In genomic region chr4:48539841-48540575, GRCm38 (mm10) we compare ENCODE assay signal across 9 mouse cellular contexts. TPM values are rescaled to one million over a fixed set of nuclear protein-coding genes. Genes with fewer than 3 reads are reported as not detected.
DNase-seq lines count a peak whose midpoint lies in the region; ATAC-seq lines count a peak whose summit lies in the region.
"Had no signal": no experiment of that assay in that cellular context is flagged by ENCODE, and none has a peak within 500 bp of the region (broad histone marks: within the 10 kb centered on the region; RNA-seq: fewer than 3 reads in every experiment).

Msantd3 (plus strand) TSS chr4:48539935.

- H3K36me3 ChIP-seq in embryonic facial prominence, embryonic 13.5 days, result no peaks in the 10 kb centered on the region
- no peaks in the 10 kb centered on the region for H3K36me3 ChIP-seq in kidney, embryonic 15.5 days
- no peaks in the 10 kb centered on the region for H3K36me3 ChIP-seq in liver, embryonic 11.5 days (ENCODE audit: control insufficient read depth, insufficient read depth, low read length)
- H3K36me3 ChIP-seq: G1E had no signal

- H3K4me3 ChIP-seq in embryonic facial prominence, embryonic 13.5 days, result peak within 1 kb of the TSS; percentile 74
- peak within 1 kb of the TSS; percentile 70 for H3K4me3 ChIP-seq in kidney, embryonic 15.5 days (replicated peaks)
- H3K4me3 ChIP-seq in liver, embryonic 11.5 days (ENCODE audit: low read depth, low read length), result peak within 1 kb of the TSS; percentile 73

- WGBS in embryonic facial prominence, embryonic 13.5 days, result under 1% methylated on average over 49 of the region's 86 CpGs
- under 1% methylated on average over 70 of the region's 86 CpGs for WGBS in kidney, embryonic 15.5 days
- WGBS in liver, embryonic 11.5 days, result under 1% methylated on average over 71 of the region's 86 CpGs

- peak; percentile 72; the same call in 1 of the 2 replicates for ATAC-seq in embryonic facial prominence, embryonic 13.5 days (ENCODE audit: insufficient number of reproducible peaks, insufficient read depth, low FRiP score, low TSS enrichment, low read depth)
- peak; percentile 81 for ATAC-seq in kidney, embryonic 15.5 days (replicated peaks; ENCODE audit: low FRiP score)
- ATAC-seq in liver, embryonic 11.5 days (replicated peaks; ENCODE audit: low FRiP score), result peak; percentile 60
- ATAC-seq in monocyte, adult 5-6 weeks (replicated peaks; ENCODE audit: insufficient number of reproducible peaks, low FRiP score, low TSS enrichment, poor library complexity, severe bottlenecking), result 0 out of 2 replicates have a peak, but pooled peaks have one; percentile 13

- peaks cover 37% of the 10 kb centered on the region for H3K4me1 ChIP-seq in embryonic facial prominence, embryonic 13.5 days
- peaks cover 34% of the 10 kb centered on the region for H3K4me1 ChIP-seq in kidney, embryonic 15.5 days
- peaks cover 16% of the 10 kb centered on the region for H3K4me1 ChIP-seq in liver, embryonic 11.5 days (replicated peaks; ENCODE audit: control insufficient read depth, insufficient read depth, low read length)

- H3K27ac ChIP-seq in embryonic facial prominence, embryonic 13.5 days, result peak within 1 kb of the TSS; percentile 96
- peak within 1 kb of the TSS; percentile 93 for H3K27ac ChIP-seq in kidney, embryonic 15.5 days
- peak within 1 kb of the TSS; percentile 73 for H3K27ac ChIP-seq in liver, embryonic 11.5 days (ENCODE audit: low read depth, low read length)

- H3K4me2 ChIP-seq in embryonic facial prominence, embryonic 13.5 days, result peak within 1 kb of the TSS; percentile 78
- peak within 1 kb of the TSS; percentile 81 for H3K4me2 ChIP-seq in kidney, embryonic 15.5 days
- H3K4me2 ChIP-seq in liver, embryonic 11.5 days, result peak within 1 kb of the TSS; percentile 82

- peak within 1 kb of the TSS; percentile 98 for H3K9ac ChIP-seq in embryonic facial prominence, embryonic 13.5 days
- peak within 1 kb of the TSS; percentile 88 for H3K9ac ChIP-seq in kidney, embryonic 15.5 days
- H3K9ac ChIP-seq in liver, embryonic 11.5 days (ENCODE audit: low read depth, low read length), result peak within 1 kb of the TSS; percentile 82

- peak; percentile 61 for DNase-seq in urinary bladder, adult 2 months (ENCODE audit: low spot score)
- no peak for DNase-seq in urinary bladder, postnatal 10 days (ENCODE audit: low spot score)
- DNase-seq in heart, adult 8-10 months (ENCODE audit: low spot score), result no peak
- DNase-seq in liver, embryonic 11.5 days (ENCODE audit: low spot score), result peak; percentile 80
- DNase-seq in testis, postnatal 14 days (ENCODE audit: low spot score), result peak; percentile 77

- H3K9me3 ChIP-seq in embryonic facial prominence, embryonic 13.5 days, result no peaks in the 10 kb centered on the region
- no peaks in the 10 kb centered on the region for H3K9me3 ChIP-seq in kidney, embryonic 15.5 days (replicated peaks)
- no peaks in the 10 kb centered on the region for H3K9me3 ChIP-seq in liver, embryonic 11.5 days (ENCODE audit: control insufficient read depth, low read length)

- no peaks in the 10 kb centered on the region for H3K27me3 ChIP-seq in embryonic facial prominence, embryonic 13.5 days
- H3K27me3 ChIP-seq in kidney, embryonic 15.5 days, result no peaks in the 10 kb centered on the region
- H3K27me3 ChIP-seq in liver, embryonic 11.5 days (replicated peaks; ENCODE audit: control insufficient read depth, insufficient read depth, low read length), result peaks cover 7% of the 10 kb centered on the region; the same call in 1 of the 2 replicates

RNA-seq across cellular contexts. Expression of gene Msantd3, which starts in this region (rescaled TPM):
- polyA plus RNA-seq in urinary bladder, adult 2 months (2012; rRNA removed), result 22.6 and 25.4 TPM in 2 replicates
- polyA plus RNA-seq in embryonic facial prominence, embryonic 13.5 days (2015; fragmentation: Nextera tagmentation; extraction: Ambion mirVana), result 34.9 and 43.3 TPM in 2 replicates
- 10 to 100 TPM; 15.8 to 22.8 (median 19.3) TPM for total RNA-seq in heart, adult 8-10 months (2022)
- 31.9 and 33.4 TPM in 2 replicates for polyA plus RNA-seq in kidney, embryonic 15.5 days (2015; fragmentation: Nextera tagmentation; extraction: Ambion mirVana)
- polyA plus RNA-seq in liver, embryonic 11.5 days (2014; fragmentation: Nextera tagmentation; extraction: Ambion mirVana), result 13.6 and 16.6 TPM in 2 replicates
- 2.0 to 6.0 TPM (median 2.3 TPM) in 3 replicates for total RNA-seq in monocyte, adult 5-6 weeks (2017)
- polyA plus RNA-seq: G1E had no signal

Comparison
In these comparisons a context has a peak if more than half of its experiments do, and no peak if none do; other contexts are left out.
1. DNase-seq: peak in urinary bladder, adult 2 months (single experiment), liver, embryonic 11.5 days (single experiment) and testis, postnatal 14 days (single experiment); none in urinary bladder, postnatal 10 days (single experiment) and heart, adult 8-10 months (single experiment).
2. ATAC-seq: peak in every context shown above with its lines; median percentile 81 in kidney, embryonic 15.5 days; 72 in embryonic facial prominence, embryonic 13.5 days; 60 in liver, embryonic 11.5 days; 13 in monocyte, adult 5-6 weeks.
3. Peak in every context shown above with its lines, with median percentiles within 50 percentile points of each other: H3K27ac ChIP-seq, H3K4me2 ChIP-seq, H3K4me3 ChIP-seq and H3K9ac ChIP-seq.